Mouse (Mus musculus) bone marrow macrophage, adult 2 months (primary cell): ENCODE measurements at regions not wholly inside any gene's neighbourhood (a gene's known extent, or its start where the extent isn't known, plus 50 kb on each side); places are given as distances from the start of the nearest gene placed in this dataset.
"Not testable (repeated sequence)": the region's sequence is repeated elsewhere in the genome, so short reads cannot be mapped to it uniquely, and the experiment has no call there.

Source experiments
- CTCF ChIP-seq: IDR thresholded peaks from 2 replicates; pipeline ENCODE4 v1.5.1; 2012; ENCODE audit warnings: low read depth, mild to moderate bottlenecking, low read length, moderate library complexity
- POLR2A ChIP-seq: IDR thresholded peaks from 2 replicates; pipeline ENCODE4 v1.6.1; 2012; ENCODE audit warnings: mild to moderate bottlenecking, low read depth, low read length, borderline replicate concordance

DNA sequence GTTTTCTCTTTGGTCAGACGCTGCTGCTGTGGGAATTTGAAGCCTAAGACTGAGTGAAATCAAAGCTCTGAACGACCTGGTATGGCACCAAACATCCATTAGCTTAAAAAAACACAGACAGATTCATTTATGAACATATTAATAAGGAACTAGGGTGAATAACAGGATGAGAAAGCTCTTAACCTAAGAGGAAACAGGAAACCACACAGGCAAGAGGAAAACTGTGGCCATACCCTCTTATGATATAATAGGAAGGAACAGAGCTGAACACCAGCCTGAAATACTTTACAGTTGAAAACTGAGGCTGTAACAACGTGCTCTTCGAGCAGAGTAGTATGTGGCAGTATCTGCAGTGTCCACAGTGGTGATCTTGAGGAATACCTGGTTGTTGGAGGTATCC is 579.5 kb upstream of the Zfp386 start:
- not testable (repeated sequence) for TF ChIP-seq CTCF, POLR2A
